Mouse (Mus musculus): ENCODE results near the gene 1810049J17Rik. TPM values are rescaled to one million over a fixed set of nuclear protein-coding genes. Genes with fewer than 3 reads are reported as not detected.

1810049J17Rik gene
- polyA plus RNA-seq, 1 experiment: 1.8 TPM

DNA sequence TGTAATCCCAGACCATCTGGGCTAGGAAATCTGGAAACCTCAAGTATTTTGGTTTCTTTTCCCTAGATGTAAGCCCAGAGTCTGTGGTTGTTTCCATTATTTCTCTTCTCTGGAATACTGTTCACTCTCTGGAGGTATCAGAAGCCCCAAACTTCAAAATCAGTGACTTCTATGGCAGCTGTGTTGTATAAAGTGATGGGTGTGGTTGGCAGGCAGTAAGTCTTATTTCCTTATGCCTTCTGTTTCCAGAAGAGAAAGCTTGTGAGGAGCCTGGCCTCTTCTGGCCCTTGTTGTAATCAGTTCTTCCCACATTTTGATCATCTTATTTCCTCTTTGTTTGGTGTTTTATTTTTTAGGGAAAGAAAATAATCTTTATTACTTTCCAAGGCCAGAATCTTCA is 9.2 kb upstream of the 1810049J17Rik start:
- no peak overlapping the region for H3K4me3 ChIP-seq (ENCODE audit: control insufficient read depth, low read depth, low read length)
- peaks cover 2% of the 10 kb centered on the region; the same call in 1 of the 2 replicates for H3K4me1 ChIP-seq (ENCODE audit: control insufficient read depth, insufficient read depth, low read length)
- no peaks in the 10 kb centered on the region for H3K27me3 ChIP-seq (ENCODE audit: control insufficient read depth, insufficient read depth, low read length)
- no peak for TF ChIP-seq POLR2A (IDR thresholded peaks at IDR 0.05; ENCODE audit: control insufficient read depth, low read depth, low read length)
- TF ChIP-seq CTCF (IDR thresholded peaks at IDR 0.05; ENCODE audit: control insufficient read depth, insufficient read depth, insufficient replicate concordance, low read depth, low read length): no peak
- no peaks in the 10 kb centered on the region for H3K36me3 ChIP-seq (ENCODE audit: control insufficient read depth, insufficient read depth, low read length)
- H3K27ac ChIP-seq (ENCODE audit: control insufficient read depth, insufficient read depth, low read depth, low read length): no peak overlapping the region

DNA sequence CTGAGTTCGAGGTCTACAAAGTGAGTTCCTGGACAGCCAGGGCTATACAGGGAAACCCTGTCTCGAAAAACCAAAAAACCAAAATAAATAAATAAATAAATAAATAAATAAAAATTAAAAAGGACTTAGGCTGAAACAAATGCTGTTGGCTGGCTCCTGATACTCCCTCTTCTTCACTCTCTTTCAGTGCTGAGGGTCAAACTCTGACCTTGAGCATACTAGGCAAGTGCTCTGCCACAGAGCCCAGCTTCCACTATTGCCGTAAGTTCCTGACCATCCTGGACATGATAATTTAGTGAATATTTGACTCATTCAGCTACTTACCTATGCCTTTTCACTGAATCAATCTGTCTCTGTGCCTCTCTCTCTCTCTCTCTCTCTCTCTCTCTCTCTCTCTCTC is 8.7 kb upstream of the 1810049J17Rik start:
- H3K27ac ChIP-seq (ENCODE audit: control insufficient read depth, insufficient read depth, low read depth, low read length): 0 out of 2 replicates have a peak overlapping the region, but pooled peaks have one; percentile 8
- no peak for TF ChIP-seq CTCF (IDR thresholded peaks at IDR 0.05; ENCODE audit: control insufficient read depth, insufficient read depth, insufficient replicate concordance, low read depth, low read length)
- no peak for TF ChIP-seq POLR2A (IDR thresholded peaks at IDR 0.05; ENCODE audit: control insufficient read depth, low read depth, low read length)
- H3K27me3 ChIP-seq (ENCODE audit: control insufficient read depth, insufficient read depth, low read length): no peaks in the 10 kb centered on the region
- peaks cover 6% of the 10 kb centered on the region for H3K4me1 ChIP-seq (ENCODE audit: control insufficient read depth, insufficient read depth, low read length)
- H3K36me3 ChIP-seq (ENCODE audit: control insufficient read depth, insufficient read depth, low read length): no peaks in the 10 kb centered on the region
- H3K4me3 ChIP-seq (ENCODE audit: control insufficient read depth, low read depth, low read length): no peak overlapping the region

DNA sequence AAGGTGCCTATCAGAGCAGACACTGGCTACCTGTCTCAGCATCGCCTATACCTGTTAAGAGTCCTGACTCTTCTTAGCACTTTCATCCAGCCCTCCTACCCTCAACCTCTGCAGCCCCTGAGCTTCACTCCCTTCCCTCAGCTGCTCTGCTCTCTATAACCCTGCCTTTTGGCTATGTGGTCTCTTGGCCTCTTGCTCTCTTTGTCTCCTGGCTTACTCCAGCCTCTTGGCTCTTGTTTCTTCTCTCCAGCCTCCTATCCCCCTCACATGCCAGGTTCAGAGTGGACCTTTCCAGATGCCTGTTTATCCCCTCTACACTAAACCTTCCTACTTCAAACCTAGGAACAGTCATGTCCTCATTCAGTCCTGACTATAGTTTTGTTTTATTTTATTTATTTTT is 2.6 kb upstream of the 1810049J17Rik start:
- H3K36me3 ChIP-seq (ENCODE audit: control insufficient read depth, insufficient read depth, low read length): no peaks in the 10 kb centered on the region
- no peaks in the 10 kb centered on the region for H3K27me3 ChIP-seq (ENCODE audit: control insufficient read depth, insufficient read depth, low read length)
- no peak for TF ChIP-seq POLR2A (IDR thresholded peaks at IDR 0.05; ENCODE audit: control insufficient read depth, low read depth, low read length)
- no peak for TF ChIP-seq CTCF (IDR thresholded peaks at IDR 0.05; ENCODE audit: control insufficient read depth, insufficient read depth, insufficient replicate concordance, low read depth, low read length)
- H3K4me3 ChIP-seq (ENCODE audit: control insufficient read depth, low read depth, low read length): no peak overlapping the region
- peaks cover 9% of the 10 kb centered on the region for H3K4me1 ChIP-seq (ENCODE audit: control insufficient read depth, insufficient read depth, low read length)
- H3K27ac ChIP-seq (ENCODE audit: control insufficient read depth, insufficient read depth, low read depth, low read length): no peak overlapping the region; the same call in 1 of the 2 replicates

DNA sequence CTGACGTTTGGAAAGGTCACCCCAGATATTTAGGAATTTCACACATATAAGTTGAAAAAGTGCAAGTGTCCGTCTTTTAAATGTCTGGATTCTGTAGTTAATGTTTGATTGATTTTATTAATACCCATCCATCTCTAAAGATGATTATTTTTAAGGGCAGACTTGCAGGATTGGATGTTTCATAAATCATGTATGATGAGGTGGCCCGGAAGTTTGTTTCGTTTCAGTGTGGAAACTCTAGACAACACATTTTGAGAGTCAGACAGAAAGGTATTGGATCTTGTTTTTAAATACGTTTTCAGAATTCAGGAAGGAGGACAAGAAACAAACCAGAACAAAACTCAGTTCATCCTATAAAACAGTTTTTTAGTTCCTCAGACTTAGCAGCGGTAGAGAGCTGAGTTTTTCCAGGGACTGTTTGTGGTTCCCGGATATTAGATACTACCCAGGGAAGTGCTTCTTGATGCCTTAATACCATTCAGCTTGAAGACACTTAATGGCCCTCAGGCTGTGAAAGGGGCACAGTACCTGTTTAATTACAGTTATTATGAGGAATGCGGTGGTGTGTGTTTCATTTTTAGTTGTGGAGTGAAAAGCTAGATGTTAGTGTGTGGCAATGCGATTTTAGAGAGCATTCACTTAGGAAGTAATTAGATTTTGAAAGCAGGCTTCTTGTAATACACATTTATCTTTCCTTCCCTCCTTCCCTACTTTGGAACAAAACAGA is 1.1 kb upstream of the 1810049J17Rik start:
- TF ChIP-seq POLR2A (IDR thresholded peaks at IDR 0.05; ENCODE audit: control insufficient read depth, low read depth, low read length): no peak
- TF ChIP-seq CTCF (IDR thresholded peaks at IDR 0.05; ENCODE audit: control insufficient read depth, insufficient read depth, insufficient replicate concordance, low read depth, low read length): no peak
- Histone ChIP-seq H3K4me3 (ENCODE audit: control insufficient read depth, low read depth, low read length) (peak overlapping the region; percentile 85), H3K27ac (ENCODE audit: control insufficient read depth, insufficient read depth, low read depth, low read length) (peak overlapping the region; percentile 85), H3K36me3 (ENCODE audit: control insufficient read depth, insufficient read depth, low read length) (no peaks in the 10 kb centered on the region), H3K27me3 (ENCODE audit: control insufficient read depth, insufficient read depth, low read length) (no peaks in the 10 kb centered on the region), H3K4me1 (ENCODE audit: control insufficient read depth, insufficient read depth, low read length) (peaks cover 9% of the 10 kb centered on the region)

DNA sequence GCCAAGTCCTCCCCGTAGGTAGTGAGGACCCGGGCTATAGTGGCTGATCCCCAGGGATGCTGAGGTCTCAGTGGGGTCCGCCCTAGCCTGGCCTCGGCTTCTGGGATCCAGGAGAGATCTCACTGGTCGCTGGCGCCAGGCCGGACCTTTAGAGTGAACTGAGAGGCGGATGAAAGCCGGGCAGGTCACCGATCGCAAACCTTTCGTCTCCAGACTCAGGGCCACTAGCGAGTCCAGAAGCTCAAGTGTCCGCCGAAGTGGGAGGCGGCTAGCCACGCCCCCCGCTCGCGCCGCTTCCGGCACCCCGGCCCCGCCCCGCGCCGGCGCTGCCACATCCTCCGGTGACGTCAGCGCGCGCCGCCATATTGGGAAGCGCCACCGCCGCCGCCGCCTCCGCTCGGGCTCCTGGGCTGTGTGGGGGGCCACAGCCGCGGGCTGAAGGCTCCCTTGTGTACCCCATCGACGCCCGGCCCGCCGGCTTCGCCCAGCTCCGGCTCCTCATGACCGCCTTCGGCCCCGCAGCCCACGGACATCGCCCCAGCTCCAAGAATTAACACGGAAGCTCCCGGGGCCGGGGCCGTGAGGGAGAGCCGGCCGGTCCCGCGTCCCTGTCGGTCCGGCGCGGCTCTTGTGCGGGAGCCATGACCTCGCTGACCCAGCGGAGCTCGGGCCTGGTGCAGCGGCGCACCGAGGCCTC is 460 bp downstream of the 1810049J17Rik start, which contains the start of gene Golph3:
Golph3 (plus strand) TSS at position 360 of the 697 bp plus-strand sequence.
- H3K27ac ChIP-seq (ENCODE audit: control insufficient read depth, insufficient read depth, low read depth, low read length): peak within 1 kb of the TSS; percentile 85
- TF ChIP-seq CTCF (IDR thresholded peaks at IDR 0.05; ENCODE audit: control insufficient read depth, insufficient read depth, insufficient replicate concordance, low read depth, low read length) (no peak), POLR2A (IDR thresholded peaks at IDR 0.05; ENCODE audit: control insufficient read depth, low read depth, low read length) (peak; percentile 70)

DNA sequence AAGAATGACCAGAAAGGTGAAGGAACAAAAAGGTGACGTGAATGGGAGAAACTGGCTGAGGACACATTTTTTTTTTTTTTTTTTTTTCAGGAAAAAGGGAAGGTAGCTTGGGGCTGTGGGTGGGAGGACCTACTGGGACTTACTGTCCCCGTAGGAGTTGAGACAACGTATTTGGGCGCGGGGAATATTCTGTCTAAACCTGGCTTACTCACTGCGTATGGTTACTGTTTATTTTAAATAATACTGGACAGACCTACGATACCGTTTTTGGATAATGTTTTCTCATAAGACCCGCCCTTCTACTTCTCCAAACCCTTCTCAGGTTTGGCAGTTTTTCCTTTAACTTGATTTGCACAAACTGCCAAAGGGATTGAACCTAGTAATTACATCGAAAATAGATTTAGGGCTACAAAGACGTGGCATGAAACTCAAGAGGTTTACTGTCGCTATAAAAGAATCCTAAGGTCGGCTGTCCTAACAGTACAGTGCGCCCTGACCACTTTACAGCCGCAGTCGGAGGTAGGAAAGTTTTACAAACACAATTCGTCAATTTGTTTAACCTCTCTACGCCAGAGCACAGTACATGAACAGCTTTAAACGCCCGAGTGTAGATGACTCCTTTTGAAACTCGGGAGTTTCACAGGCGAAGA is 1.1 kb downstream of the 1810049J17Rik start:
- Histone ChIP-seq H3K4me3 (ENCODE audit: control insufficient read depth, low read depth, low read length) (peak overlapping the region; percentile 85), H3K36me3 (ENCODE audit: control insufficient read depth, insufficient read depth, low read length) (no peaks in the 10 kb centered on the region), H3K4me1 (ENCODE audit: control insufficient read depth, insufficient read depth, low read length) (peaks cover 7% of the 10 kb centered on the region), H3K27ac (ENCODE audit: control insufficient read depth, insufficient read depth, low read depth, low read length) (peak overlapping the region; percentile 82), H3K27me3 (ENCODE audit: control insufficient read depth, insufficient read depth, low read length) (no peaks in the 10 kb centered on the region)
- TF ChIP-seq CTCF (IDR thresholded peaks at IDR 0.05; ENCODE audit: control insufficient read depth, insufficient read depth, insufficient replicate concordance, low read depth, low read length) (no peak), POLR2A (IDR thresholded peaks at IDR 0.05; ENCODE audit: control insufficient read depth, low read depth, low read length) (no peak)

More for the DNA sequence above, 460 bp downstream of the 1810049J17Rik start, which contains the start of gene Golph3:
- Histone ChIP-seq H3K4me3 (ENCODE audit: control insufficient read depth, low read depth, low read length) (peak within 1 kb of the TSS; percentile 85), H3K27me3 (ENCODE audit: control insufficient read depth, insufficient read depth, low read length) (no peaks in the 10 kb centered on the region), H3K4me1 (ENCODE audit: control insufficient read depth, insufficient read depth, low read length) (peaks cover 9% of the 10 kb centered on the region), H3K36me3 (ENCODE audit: control insufficient read depth, insufficient read depth, low read length) (no peaks in the 10 kb centered on the region)

DNA sequence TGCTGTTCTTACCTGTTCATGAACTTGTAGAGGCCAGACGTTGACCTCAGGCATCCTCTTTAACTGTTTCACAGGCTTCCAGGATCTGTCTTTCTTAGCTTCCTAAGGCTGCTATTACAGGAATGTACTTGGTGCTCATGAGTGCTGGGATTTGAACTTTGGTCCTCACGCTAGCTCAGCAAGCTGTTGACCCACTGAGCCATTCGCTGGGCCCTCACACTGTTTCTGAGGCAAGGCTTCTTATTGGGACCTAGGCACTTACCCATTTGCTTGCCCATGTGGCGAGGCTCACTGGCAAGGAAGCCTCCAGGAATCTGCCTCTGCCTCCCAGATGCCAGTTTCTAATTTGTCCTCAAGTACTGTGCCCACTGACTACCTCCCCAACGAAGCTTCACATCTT is 1.8 kb downstream of the 1810049J17Rik start:
- Histone ChIP-seq H3K36me3 (ENCODE audit: control insufficient read depth, insufficient read depth, low read length) (no peaks in the 10 kb centered on the region), H3K4me3 (ENCODE audit: control insufficient read depth, low read depth, low read length) (peak overlapping the region; percentile 67), H3K4me1 (ENCODE audit: control insufficient read depth, insufficient read depth, low read length) (peaks cover 5% of the 10 kb centered on the region), H3K27me3 (ENCODE audit: control insufficient read depth, insufficient read depth, low read length) (no peaks in the 10 kb centered on the region), H3K27ac (ENCODE audit: control insufficient read depth, insufficient read depth, low read depth, low read length) (no peak overlapping the region)
- TF ChIP-seq POLR2A (IDR thresholded peaks at IDR 0.05; ENCODE audit: control insufficient read depth, low read depth, low read length): no peak
- TF ChIP-seq CTCF (IDR thresholded peaks at IDR 0.05; ENCODE audit: control insufficient read depth, insufficient read depth, insufficient replicate concordance, low read depth, low read length): no peak

Data from testis, adult 2 months (tissue).